Mouse (Mus musculus) liver, adult 2 months (tissue): ENCODE data around the gene St6galnac3. TPM values are rescaled to one million over a fixed set of nuclear protein-coding genes. Genes with fewer than 3 reads are reported as not detected.

Source experiments
- DNase-seq: peaks from one replicate; pipeline ENCODE4 v3.0.0-alpha.2; 2011; ENCODE audit warnings: low read depth, low spot score; ENCODE audit errors: extremely low read depth
- H3K27ac ChIP-seq: fragments of 200-500 bp; replicated peaks from 2 replicates; pipeline ENCODE4 v1.5.1; 2012; ENCODE audit warnings: low read depth, mild to moderate bottlenecking, control low read depth, inconsistent platforms, low read length; ENCODE audit not compliant: insufficient read depth
- H3K27me3 ChIP-seq: fragments of 200-500 bp; 2 replicates; pipeline ENCODE4 v1.6.1; 2012; ENCODE audit warnings: mild to moderate bottlenecking, moderate library complexity, low read length, inconsistent platforms; ENCODE audit not compliant: control insufficient read depth, insufficient read depth
- H3K36me3 ChIP-seq: fragments of 200-500 bp; 2 replicates; pipeline ENCODE4 v1.6.1; 2012; ENCODE audit warnings: low read length, inconsistent platforms; ENCODE audit not compliant: control insufficient read depth, insufficient read depth
- H3K4me1 ChIP-seq: fragments of 200-500 bp; 2 replicates; pipeline ENCODE4 v1.6.1; 2011; ENCODE audit warnings: low read length; ENCODE audit not compliant: control insufficient read depth, insufficient read depth
- H3K4me3 ChIP-seq: fragments of 200-500 bp; 2 replicates; pipeline ENCODE4 v1.5.1; 2011; ENCODE audit warnings: low read depth, mild to moderate bottlenecking, control low read depth, low read length, moderate library complexity; ENCODE audit not compliant: insufficient read depth
- H3K79me2 ChIP-seq: fragments of 200-500 bp; 2 replicates; pipeline ENCODE4 v1.6.1; 2012; ENCODE audit warnings: inconsistent platforms, mild to moderate bottlenecking, low read length, moderate library complexity; ENCODE audit not compliant: control insufficient read depth, insufficient read depth
- H3K9ac ChIP-seq: fragments of 200-500 bp; 2 replicates; pipeline ENCODE4 v1.6.1; 2012; ENCODE audit warnings: low read depth, mild to moderate bottlenecking, control low read depth, inconsistent platforms, low read length
- CTCF ChIP-seq: fragments of 200-500 bp; IDR thresholded peaks from 2 replicates; pipeline ENCODE4 v1.5.1; 2011; ENCODE audit warnings: low read depth, low read length, control low read depth
- POLR2A ChIP-seq: fragments of 200-500 bp; IDR thresholded peaks from 2 replicates; pipeline ENCODE4 v1.6.1; 2011; ENCODE audit warnings: low read length, control low read depth; ENCODE audit not compliant: insufficient read depth; ENCODE audit errors: extremely low read depth
- WGBS: fragments of 180-500 bp; shearing (Covaris S2); methylation state at CpG from one replicate; pipeline ENCODE4 v1.1.7; 2018; 5-methylcytosine and 5-hydroxymethylcytosine counted together
- polyA plus RNA-seq: library from polyadenylated mRNA; depleted of rRNA; stranded (reverse); fragments of >200 nt; gene quantifications from 2 replicates; pipeline ENCODE4 v1.2.3, GENCODE M21; 2012
- total RNA-seq: library from RNA; depleted of rRNA; stranded (reverse); fragments of >200 nt; gene quantifications from 2 replicates; pipeline ENCODE4 v1.2.3, GENCODE M21; 2014

Gene St6galnac3
- total and polyA plus RNA-seq, 2 experiments, result 0.24 to 0.83 TPM

DNA sequence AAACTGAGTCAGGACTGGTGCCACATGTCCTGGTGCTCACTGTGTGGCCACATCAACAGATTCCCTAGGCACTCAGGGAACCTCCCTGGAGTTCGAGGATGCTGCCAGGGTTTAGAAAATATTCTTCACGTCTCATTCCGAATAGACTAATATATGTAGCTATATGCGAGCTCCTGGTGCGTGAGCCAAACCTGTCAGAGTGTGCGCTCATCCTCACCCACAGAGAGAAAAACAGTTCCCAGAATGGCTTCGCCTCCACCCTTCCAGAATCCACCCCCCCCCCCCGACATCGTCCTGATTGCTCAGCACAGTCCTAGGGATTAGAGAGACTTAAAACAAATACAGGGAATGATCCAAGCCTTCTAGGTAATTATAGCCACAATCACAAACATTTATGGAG lies 283.6 kb downstream of the St6galnac3 start:
- no peak for TF ChIP-seq CTCF
- no peak for TF ChIP-seq POLR2A
- no peaks in the 10 kb centered on the region for H3K79me2 ChIP-seq
- H3K4me1 ChIP-seq, result no peaks in the 10 kb centered on the region
- H3K27ac ChIP-seq, result no peak overlapping the region
- H3K4me3 ChIP-seq, result no peak overlapping the region
- H3K27me3 ChIP-seq, result no peaks in the 10 kb centered on the region
- no peak for DNase-seq
- H3K36me3 ChIP-seq, result no peaks in the 10 kb centered on the region
- no peak overlapping the region for H3K9ac ChIP-seq
- 90% methylated on average over 9 of the region's 9 CpGs for WGBS

DNA sequence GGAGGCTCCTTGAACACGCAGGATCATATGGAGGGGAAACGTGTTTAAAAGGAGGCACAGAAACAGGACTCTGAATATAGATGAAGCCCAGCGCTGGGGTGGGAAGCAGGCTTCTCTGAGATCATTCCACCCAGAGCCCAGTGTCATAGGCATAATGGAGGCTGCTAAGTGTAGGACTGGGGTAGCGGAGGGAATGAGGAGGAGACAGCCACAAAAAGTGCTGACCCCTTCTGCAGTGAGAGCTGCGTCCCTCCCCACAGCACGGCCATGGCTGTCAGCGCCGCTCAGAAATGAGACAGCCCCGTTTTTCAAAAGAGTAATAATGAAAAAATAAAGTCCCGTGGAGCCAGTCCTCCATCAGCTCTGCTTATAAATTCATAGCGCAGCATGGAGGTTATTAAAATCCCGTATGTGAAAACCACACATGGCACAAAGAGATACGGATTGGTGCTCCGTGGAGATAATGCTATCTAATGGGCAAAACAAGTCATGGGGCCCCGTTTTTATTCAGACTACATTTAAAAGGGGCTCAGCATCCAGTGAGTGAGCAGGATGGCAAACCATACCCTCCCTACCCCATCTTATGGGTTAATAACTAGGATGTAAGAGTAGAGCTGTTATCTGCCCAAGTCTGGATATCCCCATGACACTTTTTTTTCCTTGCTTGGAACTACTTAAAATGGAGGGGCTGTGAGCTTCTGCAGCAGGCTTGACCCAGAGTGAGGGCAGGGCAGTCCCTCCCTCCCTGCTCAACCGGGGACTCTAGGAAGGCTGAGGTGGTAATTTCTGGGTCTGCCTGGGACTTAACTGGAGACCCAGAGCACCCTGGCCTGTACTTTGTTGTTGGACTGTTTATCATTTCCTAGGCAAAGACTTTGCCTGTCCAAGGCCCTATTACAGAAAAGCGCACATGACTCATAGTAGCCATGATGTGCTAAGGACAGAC lies 288.6 kb downstream of the St6galnac3 start:
- 85% methylated on average over 17 of the region's 17 CpGs for WGBS
- no peaks in the 10 kb centered on the region for H3K79me2 ChIP-seq
- H3K9ac ChIP-seq, result no peak overlapping the region
- H3K36me3 ChIP-seq, result no peaks in the 10 kb centered on the region
- H3K4me1 ChIP-seq, result no peaks in the 10 kb centered on the region
- H3K27ac ChIP-seq, result no peak overlapping the region
- TF ChIP-seq CTCF (no peak), POLR2A (no peak)
- no peak for DNase-seq
- no peak overlapping the region for H3K4me3 ChIP-seq
- no peaks in the 10 kb centered on the region for H3K27me3 ChIP-seq

DNA sequence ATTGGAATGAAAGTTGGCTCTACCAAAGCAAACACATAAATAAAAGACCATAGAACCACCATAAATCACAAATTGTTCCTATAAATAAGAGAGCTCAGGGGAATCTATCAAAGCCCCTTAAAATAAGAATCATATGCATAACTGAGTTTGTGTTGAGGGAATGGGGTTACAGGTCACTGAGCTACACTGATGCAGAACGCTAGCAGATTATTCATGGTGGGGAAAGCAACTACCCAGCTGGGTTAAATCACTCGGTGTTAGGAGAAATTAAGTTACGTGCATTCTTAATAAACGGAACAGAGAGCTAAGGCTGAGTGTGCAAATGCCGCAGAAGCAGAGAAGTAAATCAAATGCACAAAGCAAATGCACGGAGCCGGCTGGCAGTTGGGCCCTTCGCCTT lies 292.0 kb downstream of the St6galnac3 start:
- no peak overlapping the region for H3K9ac ChIP-seq
- H3K36me3 ChIP-seq, result no peaks in the 10 kb centered on the region
- TF ChIP-seq CTCF (no peak), POLR2A (no peak)
- H3K27ac ChIP-seq, result no peak overlapping the region
- no peaks in the 10 kb centered on the region for H3K79me2 ChIP-seq
- no peak overlapping the region for H3K4me3 ChIP-seq
- no peaks in the 10 kb centered on the region for H3K27me3 ChIP-seq
- WGBS, result 97% methylated on average over 8 of the region's 8 CpGs
- no peak for DNase-seq
- no peaks in the 10 kb centered on the region for H3K4me1 ChIP-seq

DNA sequence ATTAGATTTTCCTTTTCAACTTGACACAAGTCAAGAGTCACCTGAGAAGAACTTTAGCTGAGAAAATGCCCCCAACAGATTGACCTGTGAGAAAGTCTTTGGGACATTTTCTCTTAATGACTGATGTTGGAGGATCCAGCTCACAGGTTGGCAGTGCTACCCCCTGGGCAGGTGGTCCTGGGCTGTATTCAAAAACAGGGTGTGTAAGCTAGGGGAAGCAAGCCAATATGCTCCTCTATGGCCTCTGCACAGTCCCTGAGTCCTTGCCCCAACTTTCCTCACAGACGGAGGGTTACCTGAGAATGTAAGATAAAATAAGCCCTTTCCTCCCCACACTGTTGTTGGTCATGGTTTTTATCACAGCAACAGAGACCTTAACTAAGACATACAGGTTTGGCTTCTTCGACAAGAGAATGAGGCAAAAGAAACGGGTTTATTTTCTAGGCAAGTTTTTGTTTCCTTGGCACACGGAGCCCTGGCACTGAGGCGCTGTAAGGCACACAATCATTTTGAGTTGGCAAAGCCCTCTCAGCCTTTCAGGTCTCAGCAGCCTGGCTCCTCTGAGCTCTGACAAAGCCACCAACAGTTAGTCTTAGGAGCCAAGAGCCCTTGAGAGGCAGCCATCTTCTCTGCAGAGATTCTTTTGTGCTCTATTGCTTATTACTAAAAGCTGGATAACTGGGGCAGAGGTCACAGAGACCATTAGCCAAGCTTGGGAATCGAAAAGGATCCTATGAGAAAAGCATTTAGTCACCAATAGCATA lies 292.7 kb downstream of the St6galnac3 start:
- TF ChIP-seq CTCF, result no peak
- TF ChIP-seq POLR2A, result no peak
- DNase-seq, result no peak
- H3K79me2 ChIP-seq, result no peaks in the 10 kb centered on the region
- no peak overlapping the region for H3K4me3 ChIP-seq
- no peaks in the 10 kb centered on the region for H3K36me3 ChIP-seq
- H3K4me1 ChIP-seq, result no peaks in the 10 kb centered on the region
- no peaks in the 10 kb centered on the region for H3K27me3 ChIP-seq
- no peak overlapping the region for H3K9ac ChIP-seq
- no peak overlapping the region for H3K27ac ChIP-seq
- WGBS, result 85% methylated on average over 6 of the region's 6 CpGs

DNA sequence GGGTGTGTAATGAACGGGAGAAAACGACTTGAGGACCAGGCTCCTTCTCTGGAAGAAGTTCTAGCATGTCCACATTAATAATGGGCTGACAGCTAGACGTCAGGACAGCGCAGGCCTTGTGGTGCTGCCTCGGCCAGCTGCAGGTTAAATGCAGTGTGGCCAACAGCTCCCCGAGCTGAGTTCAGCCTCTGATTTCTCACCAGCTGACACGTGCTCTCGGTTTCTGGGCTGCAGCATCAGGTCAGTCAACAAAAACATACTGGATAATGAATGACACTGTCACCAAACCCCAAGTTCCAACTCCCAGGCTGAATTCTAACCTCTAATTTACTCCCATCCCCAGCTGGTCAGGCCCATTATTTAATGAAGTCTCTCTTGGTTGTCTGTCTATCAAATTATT lies 295.1 kb downstream of the St6galnac3 start:
- no peak for DNase-seq
- Histone ChIP-seq H3K79me2 (no peaks in the 10 kb centered on the region), H3K27me3 (no peaks in the 10 kb centered on the region), H3K4me1 (no peaks in the 10 kb centered on the region), H3K27ac (no peak overlapping the region), H3K4me3 (no peak overlapping the region), H3K36me3 (no peaks in the 10 kb centered on the region), H3K9ac (no peak overlapping the region)
- TF ChIP-seq CTCF (no peak), POLR2A (no peak)
- WGBS, result 76% methylated on average over 8 of the region's 8 CpGs

DNA sequence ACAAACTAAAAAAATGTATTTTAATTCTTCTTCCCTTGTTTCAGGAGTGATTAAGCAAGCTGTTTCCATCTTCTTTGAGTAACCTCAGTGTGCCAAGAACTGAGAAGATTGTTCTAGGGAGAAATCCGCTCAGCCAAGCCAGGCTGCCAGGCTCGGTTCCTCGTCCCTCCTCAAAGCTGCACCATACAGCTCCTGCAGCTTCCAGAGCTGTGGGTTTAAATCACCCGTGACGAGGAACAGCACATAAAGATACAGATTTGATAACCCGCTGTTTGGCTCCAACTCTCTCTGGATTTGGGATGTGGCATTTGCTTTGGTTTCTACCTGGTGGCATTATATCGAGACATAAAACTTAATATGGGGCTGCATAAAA lies 303.1 kb downstream of the St6galnac3 start:
- no peak overlapping the region for H3K4me3 ChIP-seq
- H3K4me1 ChIP-seq, result no peaks in the 10 kb centered on the region
- no peak overlapping the region for H3K9ac ChIP-seq
- no peak overlapping the region for H3K27ac ChIP-seq
- no peaks in the 10 kb centered on the region for H3K36me3 ChIP-seq
- 96% methylated on average over 7 of the region's 7 CpGs for WGBS
- TF ChIP-seq CTCF (no peak), POLR2A (no peak)
- no peaks in the 10 kb centered on the region for H3K27me3 ChIP-seq
- H3K79me2 ChIP-seq, result no peaks in the 10 kb centered on the region
- no peak for DNase-seq
